Mouse (Mus musculus) heart, embryonic 16.5 days (tissue): ENCODE data around the gene Antxr2. TPM values are rescaled to one million over a fixed set of nuclear protein-coding genes. Genes with fewer than 3 reads are reported as not detected.

ENCODE experiments used
- ATAC-seq: fragments of 200-750 bp; cut with Nextera tagmentation; replicated peaks from 2 replicates; pipeline ENCODE4 v1.8.0; 2017; ENCODE audit warnings: moderate number of reproducible peaks; ENCODE audit not compliant: insufficient read depth, low FRiP score; ENCODE audit errors: extremely low read depth
- H3K27ac ChIP-seq: fragments of 300-500 bp; sonication (generic); 2 replicates; pipeline ENCODE4 v1.5.1; 2014; ENCODE audit warnings: mild to moderate bottlenecking, low read length, control low read depth, moderate library complexity
- H3K27me3 ChIP-seq: fragments of 300-500 bp; sonication (generic); 2 replicates; pipeline ENCODE4 v1.6.1; 2014; ENCODE audit warnings: low read length, mixed read lengths; ENCODE audit not compliant: control insufficient read depth, insufficient read depth
- H3K36me3 ChIP-seq: fragments of 300-500 bp; sonication (generic); 2 replicates; pipeline ENCODE4 v1.6.1; 2014; ENCODE audit not compliant: control insufficient read depth, insufficient read depth
- H3K4me1 ChIP-seq: fragments of 300-500 bp; sonication (generic); 2 replicates; pipeline ENCODE4 v1.6.1; 2014; ENCODE audit warnings: low read length, mixed read lengths; ENCODE audit not compliant: control insufficient read depth, insufficient read depth
- H3K4me2 ChIP-seq: fragments of 300-500 bp; sonication (generic); 2 replicates; pipeline ENCODE4 v1.6.1; 2014; ENCODE audit warnings: low read depth, mild to moderate bottlenecking, control low read depth, low read length
- H3K4me3 ChIP-seq: fragments of 300-500 bp; sonication (generic); 2 replicates; pipeline ENCODE4 v1.5.1; 2014; ENCODE audit warnings: mild to moderate bottlenecking, control low read depth, low read length
- H3K9ac ChIP-seq: fragments of 300-500 bp; sonication (generic); 2 replicates; pipeline ENCODE4 v1.6.1; 2014; ENCODE audit warnings: low read length, control low read depth
- H3K9me3 ChIP-seq: fragments of 300-500 bp; sonication (generic); replicated peaks from 2 replicates; pipeline ENCODE4 v1.6.1; 2016; ENCODE audit warnings: low read length; ENCODE audit not compliant: control insufficient read depth
- WGBS: fragments of 180-500 bp; shearing (Covaris S2); extraction: QIAGEN DNeasy Blood & Tissue Kit; methylation state at CpG from one replicate; pipeline ENCODE4 v1.1.7; 2014; 5-methylcytosine and 5-hydroxymethylcytosine counted together
- polyA plus RNA-seq: library from polyadenylated mRNA; unstranded; fragments of >200 nt; fragmentation: Nextera tagmentation; extraction: Ambion mirVana; gene quantifications from 2 replicates; pipeline ENCODE4 v1.2.1, GENCODE M21; 2015

The Antxr2 gene
- polyA plus RNA-seq = 58.2 and 63.7 TPM in 2 replicates

DNA sequence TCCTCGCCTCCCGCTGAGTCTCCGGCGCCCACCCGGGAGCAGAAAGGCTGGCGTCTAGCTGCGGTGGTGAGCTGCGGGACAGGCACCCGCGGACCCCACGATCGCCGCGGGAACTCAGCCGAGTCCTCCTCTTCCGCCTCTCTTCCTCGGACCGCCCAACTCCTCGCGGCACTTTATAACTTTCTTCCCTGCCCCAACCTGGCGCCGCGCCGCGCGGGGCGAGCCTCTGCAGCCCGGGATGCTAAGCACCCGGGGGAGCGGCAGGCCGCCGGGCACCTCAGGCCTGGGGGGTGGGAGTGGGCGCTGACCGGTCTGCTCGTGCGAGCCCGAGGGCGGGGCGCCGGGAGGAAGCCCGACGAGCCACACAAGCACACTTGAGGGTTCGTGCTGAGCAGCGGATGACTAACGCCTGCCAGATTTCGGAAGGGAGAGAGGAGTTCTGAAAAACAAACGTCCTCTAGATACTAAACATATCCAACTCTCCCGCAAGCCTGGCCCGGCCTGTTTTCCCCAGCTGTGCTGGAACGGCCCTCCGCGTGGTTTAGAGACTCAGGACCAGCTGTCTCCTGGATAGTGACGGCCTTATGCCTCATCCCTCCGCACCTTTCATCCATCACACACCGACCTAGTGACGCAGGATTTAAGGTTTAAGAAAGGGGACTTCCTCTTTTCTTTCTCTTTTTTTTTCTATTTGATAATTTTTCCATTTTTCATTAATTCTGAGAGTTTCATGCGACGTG is at the start of gene Antxr2:
TSS of gene Antxr2 (minus strand) at position 142 of the 740 bp plus-strand sequence.
- Histone ChIP-seq H3K4me1 (peaks cover 7% of the 10 kb centered on the region), H3K9me3 (no peaks in the 10 kb centered on the region), H3K27ac (peak within 1 kb of the TSS; percentile 98), H3K36me3 (peaks cover 6% of the 10 kb centered on the region; the same call in 1 of the 2 replicates), H3K9ac (peak within 1 kb of the TSS; percentile 96), H3K4me2 (peak within 1 kb of the TSS; percentile 82), H3K27me3 (no peaks in the 10 kb centered on the region), H3K4me3 (peak within 1 kb of the TSS; percentile 92)
- peak; percentile 76 for ATAC-seq
- 2% methylated on average over 54 of the region's 58 CpGs for WGBS

- 16% methylated on average over 3 of the region's 3 CpGs for WGBS
- H3K9ac ChIP-seq = no peak overlapping the region
- H3K4me2 ChIP-seq = no peak overlapping the region
- ATAC-seq = peak; percentile 87
- H3K27ac ChIP-seq = peak overlapping the region; percentile 30
- peaks cover 13% of the 10 kb centered on the region for H3K4me1 ChIP-seq
- no peaks in the 10 kb centered on the region for H3K36me3 ChIP-seq
- H3K4me3 ChIP-seq = no peak overlapping the region
- no peaks in the 10 kb centered on the region for H3K27me3 ChIP-seq
- H3K9me3 ChIP-seq = no peaks in the 10 kb centered on the region
These were observed 45.8 kb upstream of the Antxr2 start for GRCm38 (mm10) chr5:98076612-98077011.

DNA sequence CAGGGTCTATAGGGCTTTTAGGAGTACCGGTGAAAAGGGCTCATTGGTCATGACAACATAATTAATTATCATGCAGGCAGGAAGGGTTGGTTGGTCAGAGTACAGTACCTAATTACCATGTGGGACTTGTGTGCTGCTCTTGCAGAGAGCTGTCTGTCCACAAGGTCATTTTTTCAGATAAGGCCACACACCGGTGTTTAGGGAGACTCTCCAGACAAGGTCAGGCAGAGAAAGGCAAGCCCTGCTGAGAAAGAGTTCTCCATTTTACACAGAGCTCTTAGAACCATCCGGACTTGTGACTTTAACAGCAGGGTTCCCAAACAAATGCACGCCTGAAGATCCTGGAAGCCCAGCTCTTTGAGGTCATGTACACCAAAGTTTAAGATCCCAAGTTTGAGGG is 38.3 kb upstream of the Antxr2 start:
- Histone ChIP-seq H3K27ac (peak overlapping the region; percentile 43), H3K27me3 (no peaks in the 10 kb centered on the region), H3K4me1 (peaks cover 3% of the 10 kb centered on the region), H3K9me3 (no peaks in the 10 kb centered on the region), H3K9ac (no peak overlapping the region), H3K4me3 (no peak overlapping the region), H3K4me2 (no peak overlapping the region), H3K36me3 (no peaks in the 10 kb centered on the region)
- 44% methylated on average over 4 of the region's 4 CpGs for WGBS
- no peak; the same call in 1 of the 2 replicates for ATAC-seq

GRCm38 (mm10) chr5:98055275-98055674 is 24.4 kb upstream of the Antxr2 start:
- no peaks in the 10 kb centered on the region for H3K9me3 ChIP-seq
- no peak for ATAC-seq
- WGBS = 90% methylated on average over 6 of the region's 6 CpGs

DNA sequence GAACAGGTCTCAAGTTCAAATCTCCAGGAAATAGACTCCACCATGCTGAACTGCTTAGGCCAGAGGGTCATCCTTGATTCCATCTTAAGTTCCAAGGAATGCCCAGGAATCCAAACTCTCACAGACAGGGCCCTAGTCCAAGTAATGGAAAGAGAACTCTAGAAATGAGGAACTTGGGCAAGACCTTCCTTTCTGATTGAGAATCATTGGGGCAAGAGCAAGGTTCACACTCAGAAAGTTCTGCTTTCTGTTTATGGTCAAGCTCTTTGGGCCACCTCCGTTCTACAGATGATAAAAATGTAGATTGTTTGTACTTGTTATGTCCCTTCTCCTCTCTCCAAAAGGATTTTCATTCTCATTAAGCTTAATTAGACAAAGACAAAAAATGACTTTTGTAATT is 24.0 kb upstream of the Antxr2 start:
- no peak overlapping the region for H3K27ac ChIP-seq
- no peak for ATAC-seq
- H3K9ac ChIP-seq = no peak overlapping the region
- H3K9me3 ChIP-seq = no peaks in the 10 kb centered on the region
- H3K27me3 ChIP-seq = no peaks in the 10 kb centered on the region
- H3K4me1 ChIP-seq = no peaks in the 10 kb centered on the region
- no peak overlapping the region for H3K4me2 ChIP-seq
- WGBS = 88% methylated on average over 1 of the region's 1 CpGs
- H3K36me3 ChIP-seq = no peaks in the 10 kb centered on the region
- H3K4me3 ChIP-seq = no peak overlapping the region

More at GRCm38 (mm10) chr5:98055275-98055674, 24.4 kb upstream of the Antxr2 start:
- Histone ChIP-seq H3K27ac (no peak overlapping the region), H3K27me3 (no peaks in the 10 kb centered on the region), H3K36me3 (no peaks in the 10 kb centered on the region), H3K4me3 (no peak overlapping the region), H3K4me2 (no peak overlapping the region), H3K4me1 (no peaks in the 10 kb centered on the region), H3K9ac (no peak overlapping the region)

DNA sequence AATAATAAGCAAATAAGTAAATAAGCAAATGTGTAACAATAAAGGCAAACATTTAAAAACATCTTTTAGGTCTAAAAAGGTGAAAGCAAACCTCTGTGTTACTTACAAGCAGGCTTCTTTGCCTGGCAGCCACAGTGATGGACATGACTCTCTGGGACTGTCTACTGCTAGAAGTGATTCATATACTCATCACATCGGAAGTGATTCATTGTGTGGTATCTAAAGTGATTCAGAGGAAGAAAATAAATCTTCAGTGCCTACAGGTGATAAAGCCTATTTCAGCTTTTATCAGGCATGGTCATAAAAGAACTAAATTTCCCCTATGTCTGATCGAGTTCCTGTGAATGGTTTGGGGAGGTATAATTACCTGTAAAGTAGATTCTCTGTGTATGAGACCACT is 4.1 kb upstream of the Antxr2 start:
- Histone ChIP-seq H3K9ac (no peak overlapping the region), H3K27me3 (no peaks in the 10 kb centered on the region), H3K27ac (no peak overlapping the region), H3K9me3 (no peaks in the 10 kb centered on the region), H3K4me3 (no peak overlapping the region), H3K4me2 (no peak overlapping the region), H3K36me3 (no peaks in the 10 kb centered on the region), H3K4me1 (peaks cover 2% of the 10 kb centered on the region; the same call in 1 of the 2 replicates)
- ATAC-seq = no peak
- WGBS = 76% methylated on average over 2 of the region's 2 CpGs

- ATAC-seq = no peak
- Histone ChIP-seq H3K9me3 (no peaks in the 10 kb centered on the region), H3K9ac (no peak overlapping the region), H3K36me3 (no peaks in the 10 kb centered on the region), H3K4me1 (peaks cover 2% of the 10 kb centered on the region; the same call in 1 of the 2 replicates), H3K27ac (no peak overlapping the region), H3K4me3 (no peak overlapping the region), H3K27me3 (no peaks in the 10 kb centered on the region), H3K4me2 (no peak overlapping the region)
- 71% methylated on average over 2 of the region's 2 CpGs for WGBS
These were observed 3.4 kb upstream of the Antxr2 start for GRCm38 (mm10) chr5:98034207-98034606.

DNA sequence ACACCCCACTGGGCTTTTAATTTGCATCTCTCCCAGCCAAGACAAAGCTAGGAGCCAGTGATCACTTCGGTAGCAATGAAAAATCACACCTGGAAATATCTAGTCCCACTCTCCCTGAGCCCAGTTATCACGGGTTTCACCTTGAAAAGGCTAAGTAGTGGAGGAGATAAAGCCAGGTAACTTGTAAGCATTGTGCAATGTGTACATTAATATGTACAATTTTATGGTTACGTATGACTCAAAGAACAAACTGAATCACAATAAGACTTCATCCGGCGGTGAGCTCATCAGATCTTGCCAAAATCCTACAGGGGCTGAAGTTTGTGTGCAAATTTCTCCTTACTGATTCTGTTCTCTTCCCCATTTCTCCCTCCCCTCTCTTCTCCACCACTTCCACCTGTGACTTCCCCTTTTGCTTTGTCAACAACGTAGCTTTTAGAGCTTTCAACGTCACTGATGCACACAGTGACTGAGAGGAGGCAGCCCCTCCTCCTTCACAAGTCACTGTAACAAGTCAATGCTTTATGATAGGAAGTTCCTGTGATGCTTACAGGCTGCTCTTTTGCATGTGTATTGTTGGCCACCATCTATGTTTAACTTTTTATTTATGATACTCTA is 2.1 kb upstream of the Antxr2 start:
- ATAC-seq = no peak
- no peak overlapping the region for H3K4me3 ChIP-seq
- 67% methylated on average over 7 of the region's 7 CpGs for WGBS

More for the DNA sequence above, 2.1 kb upstream of the Antxr2 start:
- H3K9me3 ChIP-seq = no peaks in the 10 kb centered on the region
- no peak overlapping the region for H3K27ac ChIP-seq
- H3K36me3 ChIP-seq = no peaks in the 10 kb centered on the region
- no peaks in the 10 kb centered on the region for H3K27me3 ChIP-seq
- no peak overlapping the region for H3K9ac ChIP-seq
- no peak overlapping the region for H3K4me2 ChIP-seq
- peaks cover 2% of the 10 kb centered on the region; the same call in 1 of the 2 replicates for H3K4me1 ChIP-seq
